Mouse (Mus musculus) bone marrow macrophage, adult 2 months (primary cell): ENCODE measurements at regions not wholly inside any gene's neighbourhood (a gene's known extent, or its start where the extent isn't known, plus 50 kb on each side); places are given as distances from the start of the nearest gene placed in this dataset.

Source experiments
- CTCF ChIP-seq: IDR thresholded peaks from 2 replicates; pipeline ENCODE4 v1.5.1; 2012; ENCODE audit warnings: low read depth, mild to moderate bottlenecking, low read length, moderate library complexity
- POLR2A ChIP-seq: IDR thresholded peaks from 2 replicates; pipeline ENCODE4 v1.6.1; 2012; ENCODE audit warnings: mild to moderate bottlenecking, low read depth, low read length, borderline replicate concordance

- no peak for TF ChIP-seq CTCF
- no peak for TF ChIP-seq POLR2A
Measured at GRCm38 (mm10) chr10:44861671-44862359, 205.2 kb upstream of the Prep start.
